Mouse (Mus musculus) cerebellum, adult 2 months (tissue): ENCODE measurements around the gene Meaf6.

Source experiments
- CTCF ChIP-seq: fragments of 200-500 bp; IDR thresholded peaks from 2 replicates; pipeline ENCODE4 v1.5.1; 2011; ENCODE audit warnings: low read depth, mild to moderate bottlenecking, control low read depth, low read length, moderate library complexity, borderline replicate concordance; ENCODE audit not compliant: insufficient read depth
- POLR2A ChIP-seq: fragments of 200-500 bp; IDR thresholded peaks from 2 replicates; pipeline ENCODE4 v1.6.1; 2011; ENCODE audit warnings: low read length, control low read depth, borderline replicate concordance; ENCODE audit not compliant: insufficient read depth

DNA sequence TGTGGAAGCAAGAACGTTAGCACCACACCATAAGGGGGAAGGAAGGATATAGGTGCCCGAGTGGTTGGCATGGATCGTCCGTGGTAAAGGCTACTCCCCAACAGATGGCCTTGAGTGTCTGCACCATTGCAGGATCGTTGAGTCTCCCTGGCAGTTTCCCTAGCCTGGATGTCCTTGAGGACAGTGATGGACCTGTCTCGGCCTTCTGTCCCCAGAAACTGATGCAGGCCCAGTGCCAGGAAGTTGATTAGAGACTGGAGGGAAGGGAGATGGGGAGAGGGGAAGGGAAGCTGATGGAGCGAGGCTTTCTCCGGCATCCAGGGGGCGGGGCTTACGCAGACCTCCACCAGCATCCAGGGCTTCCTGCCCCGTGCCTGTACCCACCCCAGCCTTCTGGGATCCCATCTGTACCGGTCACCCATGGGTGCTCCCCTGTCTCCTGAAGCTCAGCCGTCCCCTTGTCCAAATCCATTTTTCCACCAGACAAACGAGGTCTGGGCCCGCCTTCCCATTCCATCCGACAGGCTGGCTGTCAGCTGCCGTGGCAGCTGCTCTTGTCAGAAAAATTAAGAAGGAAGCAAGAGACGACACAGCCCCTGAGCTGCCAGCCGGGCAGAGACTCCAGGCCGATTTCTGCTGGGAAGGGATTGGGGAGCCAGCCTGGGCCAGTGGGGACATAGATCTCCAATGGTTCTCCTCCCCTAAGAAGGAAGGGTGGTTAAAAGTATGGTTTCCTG lies 73.8 kb downstream of the Meaf6 start:
- TF ChIP-seq CTCF = no peak
- TF ChIP-seq POLR2A = no peak
